Mouse (Mus musculus) subcutaneous adipose tissue, adult 2 months (tissue): ENCODE data around the gene Acer3. TPM values are rescaled to one million over a fixed set of nuclear protein-coding genes. Genes with fewer than 3 reads are reported as not detected.

ENCODE experiments used
- polyA plus RNA-seq: library from polyadenylated mRNA; depleted of rRNA; stranded (reverse); fragments of >200 nt; gene quantifications from 2 replicates; pipeline ENCODE4 v1.2.3, GENCODE M21; 2012; ENCODE audit warnings: low replicate concordance; rRNA removed

The Acer3 gene
- 3.2 and 7.4 TPM in 2 replicates for polyA plus RNA-seq

DNA sequence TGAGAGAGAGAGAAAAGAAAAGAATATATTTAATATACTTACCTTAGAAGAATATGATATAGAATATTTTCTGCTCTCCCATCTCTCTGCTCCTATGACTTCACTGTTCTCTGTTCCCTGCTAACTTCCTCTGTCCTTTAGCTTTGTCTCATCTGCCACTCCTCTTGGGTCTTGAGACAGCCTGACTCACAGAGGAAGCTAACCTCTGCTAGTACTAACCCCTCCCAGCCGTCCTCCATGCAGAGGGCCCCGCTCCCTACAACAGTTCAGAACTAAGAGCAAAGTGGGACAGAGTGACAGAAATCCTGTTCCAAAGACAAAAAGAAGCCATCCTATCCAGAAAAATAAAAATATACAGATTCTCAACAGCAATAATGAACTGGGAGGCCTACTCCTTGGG, at the start of gene Acer3:
Gene Acer3, minus strand, starts transcription at position 126 of the 400 bp plus-strand sequence.

DNA sequence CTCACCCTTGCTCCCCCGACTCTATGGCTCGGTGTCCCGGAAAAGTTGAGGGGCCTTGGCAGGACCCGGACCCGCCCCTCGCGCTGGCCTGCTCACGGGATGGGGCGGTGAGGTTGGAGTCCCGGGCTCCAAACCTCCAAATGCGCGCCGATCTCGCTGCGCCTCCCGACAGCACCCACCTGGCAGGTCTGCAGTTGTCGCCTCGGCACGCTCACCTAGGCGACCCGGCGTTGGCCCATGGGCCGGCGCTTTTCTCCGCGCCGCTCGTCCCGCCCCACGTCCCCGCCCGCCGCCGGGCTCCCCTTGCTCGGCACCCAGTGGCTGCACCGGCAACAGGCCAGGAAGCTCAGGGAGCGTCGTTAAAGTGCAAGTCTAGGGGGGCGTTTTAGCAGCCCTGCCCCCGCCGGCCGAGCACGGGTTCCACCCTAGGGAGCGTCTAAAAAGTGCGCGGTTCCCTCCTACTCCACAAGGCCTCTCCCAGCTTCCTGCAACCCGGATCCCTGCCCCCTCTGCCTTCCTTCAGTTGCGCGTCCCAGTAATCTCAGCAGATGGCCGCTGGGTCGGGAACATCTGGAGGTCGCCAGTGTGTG, 40.1 kb upstream of the Acer3 start, which contains the start of gene Tsku:
Gene Tsku, minus strand, starts transcription at position 266 of the 590 bp plus-strand sequence.

DNA sequence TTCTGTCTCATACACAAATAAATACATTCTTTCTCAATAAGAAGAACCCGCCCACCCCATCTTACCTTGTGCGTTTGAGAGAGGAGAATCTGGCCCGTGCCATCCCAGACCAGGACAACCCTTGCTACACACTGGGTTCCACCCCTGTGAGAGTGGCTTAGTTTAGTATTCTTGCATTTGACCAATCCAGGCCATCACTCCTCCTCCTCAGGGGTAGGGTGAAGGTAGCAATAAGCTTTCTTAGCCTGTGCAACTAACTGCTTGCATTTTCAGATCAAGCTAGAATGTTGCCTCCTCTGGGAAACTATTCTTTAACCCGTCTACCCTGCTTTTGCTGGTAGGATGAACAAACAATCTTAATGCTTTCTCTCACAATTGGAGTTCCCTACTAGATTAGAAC, 121.6 kb downstream of the Acer3 start, which contains the start of gene B3gnt6:
Gene B3gnt6, minus strand, starts transcription at position 101 of the 400 bp plus-strand sequence.

DNA sequence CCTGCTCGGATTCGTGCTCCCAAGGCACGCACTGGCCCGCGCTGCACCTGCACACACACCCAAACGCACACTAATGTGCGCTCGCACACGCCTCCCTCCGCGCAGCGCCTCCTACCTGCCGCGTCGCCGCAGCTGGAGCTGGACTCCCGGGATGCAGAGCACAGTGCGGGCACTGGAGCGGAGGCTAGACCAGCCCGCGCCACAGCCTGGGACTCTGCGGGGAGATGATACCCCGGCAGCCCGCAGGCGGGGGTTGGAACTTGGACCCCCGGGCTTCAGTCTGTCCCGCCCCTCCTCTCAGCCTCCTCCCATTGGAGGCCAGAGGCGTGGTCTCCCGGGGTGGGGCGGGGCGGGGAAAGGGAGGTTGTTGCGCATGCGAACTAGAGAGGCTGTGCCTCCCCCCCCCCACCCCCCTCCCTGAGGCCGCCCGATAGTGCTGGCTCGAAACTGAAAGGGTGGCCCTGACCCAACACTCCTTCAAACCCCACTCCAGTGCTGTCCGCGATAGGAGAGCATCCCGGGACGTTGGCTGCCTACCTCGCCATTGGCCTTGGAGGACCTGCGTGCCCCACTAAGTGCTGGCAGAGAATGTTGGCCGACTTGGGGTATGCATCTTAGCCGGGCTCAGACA, 143.0 kb downstream of the Acer3 start, which contains the start of gene Capn5:
Gene Capn5, minus strand, starts transcription at position 346 of the 631 bp plus-strand sequence.

Other genes with a start within 250 kb of the Acer3 start
- gene Myo7a, start 201.7 kb downstream of the Acer3 start, polyA plus RNA-seq: 15.1 and 20.2 TPM in 2 replicates
- gene Omp, start 175.7 kb downstream of the Acer3 start, polyA plus RNA-seq: 0.17 and 0.81 TPM in 2 replicates
- gene Capn5, start 142.9 kb downstream of the Acer3 start, polyA plus RNA-seq: 7.5 and 29.0 TPM in 2 replicates
- 0.14 and 0.36 TPM in 2 replicates for gene B3gnt6, start 121.7 kb downstream of the Acer3 start, polyA plus RNA-seq
- 15.7 and 35.0 TPM in 2 replicates for gene Tsku, start 40.1 kb upstream of the Acer3 start, polyA plus RNA-seq
- gene Gucy2d, start 119.2 kb upstream of the Acer3 start, polyA plus RNA-seq: 0.07 TPM in 1 of 2 replicates, not detected in the other
- 36.5 and 53.7 TPM in 2 replicates for gene Lrrc32, start 168.1 kb upstream of the Acer3 start, polyA plus RNA-seq